Mouse (Mus musculus) myocyte (in vitro differentiated cells): ENCODE measurements at regions not wholly inside any gene's neighbourhood (a gene's known extent, or its start where the extent isn't known, plus 50 kb on each side); places are given as distances from the start of the nearest gene placed in this dataset.

Source experiments
- MAX ChIP-seq: IDR thresholded peaks from one replicate; pipeline ENCODE4 v1.6.1; 2011; ENCODE audit warnings: low read depth, mild to moderate bottlenecking, control low read depth
- MYOG ChIP-seq, 3 experiments: IDR thresholded peaks; one replicate each; pipeline ENCODE4 v1.6.1; 2011; ENCODE audit warnings: control low read depth in 2 of 3, low read depth in 2 of 3, mild to moderate bottlenecking in 2 of 3; ENCODE audit not compliant: insufficient read length in 2 of 3, control insufficient read depth in 1 of 3, insufficient read depth in 1 of 3
- POLR2A ChIP-seq: IDR thresholded peaks from one replicate; pipeline ENCODE4 v1.6.1; 2011; ENCODE audit warnings: low read depth, mild to moderate bottlenecking, control low read depth, moderate library complexity; ENCODE audit not compliant: insufficient read length
- POLR2AphosphoS2 ChIP-seq: IDR thresholded peaks from one replicate; pipeline ENCODE4 v1.6.1; 2011; ENCODE audit warnings: low read depth, control low read depth; ENCODE audit not compliant: insufficient read length

DNA sequence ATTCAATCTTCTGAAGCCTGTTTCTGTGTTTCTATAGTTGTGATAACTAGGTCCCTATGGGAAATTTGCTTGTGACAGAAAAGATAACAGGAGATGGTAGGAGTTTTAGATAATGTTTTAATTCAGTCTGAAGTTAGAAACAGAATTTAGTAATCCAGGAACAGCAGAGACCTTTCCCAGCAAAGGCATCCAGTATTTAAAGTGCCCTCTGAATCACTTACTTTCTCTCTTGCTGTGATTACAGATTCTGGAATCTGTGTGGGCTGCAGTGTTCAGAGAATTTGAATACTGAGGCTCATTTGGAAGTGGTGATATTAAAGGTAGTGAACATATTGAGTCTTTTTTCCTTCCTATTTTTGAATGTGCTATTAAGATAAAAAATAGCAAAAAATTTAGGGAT lies 154.6 kb downstream of the Gm11077 start:
- no peak for TF ChIP-seq POLR2A
- TF ChIP-seq MYOG (IDR thresholded peaks at IDR 0.05; ENCODE audit: control insufficient read depth in 1 of 3, insufficient read depth in 1 of 3, insufficient read length in 2 of 3, low read depth in 2 of 3) = no peak
- no peak for TF ChIP-seq MAX
- no peak for TF ChIP-seq POLR2AphosphoS2
